Mouse (Mus musculus) ES-Bruce4 (cell line): Measurements from ENCODE around the gene Tmem43. TPM values are rescaled to one million over a fixed set of nuclear protein-coding genes. Genes with fewer than 3 reads are reported as not detected.

ENCODE experiments used
- H3K27ac ChIP-seq: 2 replicates; pipeline ENCODE4 v1.5.1; 2012; ENCODE audit warnings: low read length, inconsistent platforms; ENCODE audit not compliant: insufficient read depth
- H3K27me3 ChIP-seq: 2 replicates; pipeline ENCODE4 v1.6.1; 2012; ENCODE audit warnings: mild to moderate bottlenecking, low read length, inconsistent platforms; ENCODE audit not compliant: control insufficient read depth, poor library complexity, insufficient read depth, severe bottlenecking
- H3K36me3 ChIP-seq: 2 replicates; pipeline ENCODE4 v1.6.1; 2012; ENCODE audit warnings: inconsistent platforms, mild to moderate bottlenecking, low read length, moderate library complexity; ENCODE audit not compliant: control insufficient read depth, poor library complexity, insufficient read depth, severe bottlenecking
- H3K4me1 ChIP-seq: one replicate; pipeline ENCODE4 v1.8.1; 2011; ENCODE audit warnings: low read length; ENCODE audit not compliant: control insufficient read depth, insufficient read depth
- H3K4me3 ChIP-seq: 2 replicates; pipeline ENCODE4 v1.5.1; 2011; ENCODE audit warnings: low read depth, mild to moderate bottlenecking, low read length
- H3K9ac ChIP-seq: 2 replicates; pipeline ENCODE4 v1.6.1; 2012; ENCODE audit warnings: low read depth, mild to moderate bottlenecking, inconsistent platforms; ENCODE audit not compliant: poor library complexity, severe bottlenecking
- H3K9me3 ChIP-seq: replicated peaks from 2 replicates; pipeline ENCODE4 v1.6.1; 2012; ENCODE audit warnings: mild to moderate bottlenecking, low read length, inconsistent platforms; ENCODE audit not compliant: control insufficient read depth, poor library complexity, insufficient read depth, severe bottlenecking
- CTCF ChIP-seq: IDR thresholded peaks from one replicate; pipeline ENCODE4 v1.8.1; 2011; ENCODE audit warnings: low read depth, low read length
- EP300 ChIP-seq: IDR thresholded peaks from 2 replicates; pipeline ENCODE4 v1.6.1; 2011; ENCODE audit warnings: low read depth, low read length; ENCODE audit not compliant: insufficient read depth
- POLR2A ChIP-seq: IDR thresholded peaks from one replicate; pipeline ENCODE4 v1.8.1; 2011; ENCODE audit warnings: low read length; ENCODE audit not compliant: insufficient read depth
- polyA plus RNA-seq: library from polyadenylated mRNA; stranded (reverse); fragments of >200 nt; gene quantifications from 2 replicates; pipeline ENCODE4 v1.2.4, GENCODE M21; 2011; ENCODE audit warnings: low read depth; ENCODE audit not compliant: missing spikeins, insufficient read depth, insufficient read length

Tmem43 gene
- polyA plus RNA-seq, 1 experiment = 55.3 TPM

GRCm38 (mm10) chr6:91449472-91450225 is 23.9 kb upstream of the Tmem43 start:
- no peak for TF ChIP-seq POLR2A
- TF ChIP-seq EP300 = no peak
- TF ChIP-seq CTCF = no peak
- Histone ChIP-seq H3K27ac (no peak overlapping the region), H3K4me3 (no peak overlapping the region), H3K9me3 (no peaks in the 10 kb centered on the region), H3K4me1 (no peaks in the 10 kb centered on the region), H3K27me3 (no peaks in the 10 kb centered on the region), H3K36me3 (no peaks in the 10 kb centered on the region), H3K9ac (no peak overlapping the region)

- Histone ChIP-seq H3K27ac (no peak overlapping the region), H3K4me3 (no peak overlapping the region), H3K27me3 (no peaks in the 10 kb centered on the region), H3K36me3 (no peaks in the 10 kb centered on the region), H3K9ac (no peak overlapping the region), H3K9me3 (no peaks in the 10 kb centered on the region), H3K4me1 (no peaks in the 10 kb centered on the region)
- no peak for TF ChIP-seq CTCF
- no peak for TF ChIP-seq POLR2A
- no peak for TF ChIP-seq EP300
Measured at GRCm38 (mm10) chr6:91452056-91452455, 21.4 kb upstream of the Tmem43 start.

GRCm38 (mm10) chr6:91454546-91454945 is 19.0 kb upstream of the Tmem43 start:
- Histone ChIP-seq H3K9me3 (no peaks in the 10 kb centered on the region), H3K27ac (no peak overlapping the region), H3K9ac (no peak overlapping the region), H3K27me3 (no peaks in the 10 kb centered on the region), H3K4me3 (no peak overlapping the region), H3K36me3 (no peaks in the 10 kb centered on the region), H3K4me1 (no peaks in the 10 kb centered on the region)
- TF ChIP-seq CTCF = no peak
- no peak for TF ChIP-seq POLR2A
- TF ChIP-seq EP300 = no peak

GRCm38 (mm10) chr6:91459471-91459870 is 14.0 kb upstream of the Tmem43 start:
- no peak overlapping the region for H3K9ac ChIP-seq
- H3K4me1 ChIP-seq = no peaks in the 10 kb centered on the region
- H3K9me3 ChIP-seq = no peaks in the 10 kb centered on the region
- TF ChIP-seq POLR2A (no peak), EP300 (no peak), CTCF (no peak)
- H3K27me3 ChIP-seq = no peaks in the 10 kb centered on the region
- H3K4me3 ChIP-seq = no peak overlapping the region
- H3K27ac ChIP-seq = no peak overlapping the region
- peaks cover 10% of the 10 kb centered on the region for H3K36me3 ChIP-seq

GRCm38 (mm10) chr6:91465756-91466155 is 7.7 kb upstream of the Tmem43 start:
- TF ChIP-seq CTCF (no peak), EP300 (no peak), POLR2A (no peak)
- H3K4me1 ChIP-seq = peaks cover 7% of the 10 kb centered on the region

GRCm38 (mm10) chr6:91467106-91467505 is 6.4 kb upstream of the Tmem43 start:
- Histone ChIP-seq H3K9me3 (no peaks in the 10 kb centered on the region), H3K9ac (no peak overlapping the region), H3K4me3 (no peak overlapping the region), H3K27me3 (no peaks in the 10 kb centered on the region), H3K36me3 (peaks cover 43% of the 10 kb centered on the region), H3K4me1 (peaks cover 7% of the 10 kb centered on the region), H3K27ac (no peak overlapping the region)
- TF ChIP-seq CTCF (no peak), EP300 (no peak), POLR2A (no peak)

More at GRCm38 (mm10) chr6:91465756-91466155, 7.7 kb upstream of the Tmem43 start:
- Histone ChIP-seq H3K27me3 (no peaks in the 10 kb centered on the region), H3K36me3 (peaks cover 43% of the 10 kb centered on the region), H3K9ac (no peak overlapping the region), H3K9me3 (no peaks in the 10 kb centered on the region), H3K27ac (no peak overlapping the region), H3K4me3 (no peak overlapping the region)
